Mouse (Mus musculus) urinary bladder, adult 2 months (tissue): ENCODE measurements at regions not wholly inside any gene's neighbourhood (a gene's known extent, or its start where the extent isn't known, plus 50 kb on each side); places are given as distances from the start of the nearest gene placed in this dataset.
"Not testable (repeated sequence)": the region's sequence is repeated elsewhere in the genome, so short reads cannot be mapped to it uniquely, and the experiment has no call there.

Experiments
- DNase-seq: peaks from one replicate; pipeline ENCODE4 v3.0.0; 2022; ENCODE audit warnings: low spot score

DNA sequence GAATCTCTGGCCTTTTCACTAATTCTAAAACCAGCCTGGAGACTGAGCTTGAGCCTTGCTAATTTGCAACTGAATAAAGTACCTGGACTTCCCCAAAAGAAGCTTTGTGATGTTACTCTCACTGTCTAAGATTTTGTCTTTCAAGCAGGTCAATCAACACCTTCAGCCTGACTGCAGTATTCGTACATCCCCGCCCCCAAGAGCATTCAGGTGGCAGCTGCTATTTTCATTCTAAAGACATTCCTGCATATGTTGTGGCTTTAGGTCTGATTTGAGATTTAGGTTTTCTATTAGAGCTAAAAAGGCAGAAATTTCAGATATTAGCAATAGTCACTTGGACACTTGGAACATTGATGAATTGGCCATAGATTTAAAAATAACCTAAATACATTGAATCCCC, 1385.4 kb upstream of the 1700008P02Rik start:
- DNase-seq, result not testable (repeated sequence)

DNA sequence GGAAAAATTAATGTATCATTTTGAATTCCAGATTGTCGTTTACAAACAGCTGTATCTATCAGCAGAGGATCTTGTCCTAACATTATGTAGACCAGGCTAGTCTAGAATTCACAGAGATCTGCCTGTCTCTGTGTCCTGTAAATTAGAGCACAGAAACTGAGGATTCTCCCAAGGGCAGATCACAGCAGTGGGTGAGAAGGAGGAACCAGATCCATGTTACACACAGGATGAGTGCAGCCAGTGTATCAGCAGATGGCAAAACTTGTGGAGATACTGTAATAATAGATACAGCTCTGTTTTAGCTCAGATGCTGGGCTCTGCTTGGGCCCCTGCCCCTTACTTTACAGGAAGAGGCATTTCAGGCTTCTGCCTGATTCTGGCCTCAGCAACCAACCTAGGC, 1384.0 kb upstream of the 1700008P02Rik start:
- no peak for DNase-seq

DNA sequence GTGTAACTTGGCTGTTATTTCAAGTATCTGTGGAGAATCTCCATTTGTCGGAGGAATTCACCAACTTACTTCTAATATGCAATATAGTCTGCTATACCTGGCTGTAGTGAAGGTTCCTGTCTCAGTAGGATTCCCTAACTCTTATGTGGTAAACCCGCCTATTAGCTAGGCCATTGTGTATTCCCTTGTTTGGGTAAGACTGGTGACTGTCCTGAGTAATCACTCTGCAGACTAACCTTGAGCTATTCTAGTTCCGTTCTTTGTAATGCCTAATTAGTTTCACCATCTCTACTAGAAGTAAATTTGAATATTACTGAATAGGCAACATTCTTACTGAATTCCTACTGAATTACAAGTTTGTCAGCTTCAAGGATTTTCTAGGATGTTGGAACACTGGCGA, 1380.8 kb upstream of the 1700008P02Rik start:
- DNase-seq, result no peak

DNA sequence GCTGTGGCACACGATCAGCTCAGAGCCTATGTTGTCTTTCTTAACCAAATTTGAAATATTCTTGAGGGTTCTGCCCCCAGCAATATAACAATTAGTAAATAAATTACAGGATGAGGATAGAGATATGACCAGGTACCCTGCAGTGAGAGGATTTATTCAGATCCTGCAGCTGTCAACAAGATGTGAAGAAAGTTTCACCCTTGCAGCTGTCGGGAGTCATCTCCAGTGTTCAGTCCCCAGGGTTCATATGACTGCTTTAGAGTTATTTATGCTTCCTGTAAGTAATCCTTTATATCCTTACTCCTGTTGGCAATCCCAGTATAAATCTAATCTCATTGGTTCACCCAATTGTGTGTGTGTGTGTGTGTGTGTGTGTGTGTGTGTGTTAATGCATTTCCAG, 1372.1 kb upstream of the 1700008P02Rik start:
- DNase-seq, result no peak

DNA sequence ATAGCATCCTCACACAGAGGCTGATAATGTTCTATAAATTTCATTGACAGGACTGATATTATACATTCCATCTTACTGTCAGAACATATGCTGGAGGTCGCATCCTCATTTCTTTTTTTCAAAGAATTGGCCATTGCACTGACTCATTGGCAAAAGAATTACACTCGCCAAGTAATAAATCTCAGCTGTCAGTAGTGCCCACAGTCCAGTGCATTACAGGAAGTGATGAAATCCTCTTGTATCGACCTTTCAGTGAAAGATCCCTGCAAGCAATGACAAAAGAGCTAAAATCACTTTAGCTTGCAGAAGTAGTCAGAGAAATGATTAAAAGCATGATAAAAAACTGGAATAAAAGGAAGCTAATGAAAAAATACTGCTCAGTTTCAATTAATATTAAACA, 1353.0 kb upstream of the 1700008P02Rik start:
- DNase-seq, result no peak

DNA sequence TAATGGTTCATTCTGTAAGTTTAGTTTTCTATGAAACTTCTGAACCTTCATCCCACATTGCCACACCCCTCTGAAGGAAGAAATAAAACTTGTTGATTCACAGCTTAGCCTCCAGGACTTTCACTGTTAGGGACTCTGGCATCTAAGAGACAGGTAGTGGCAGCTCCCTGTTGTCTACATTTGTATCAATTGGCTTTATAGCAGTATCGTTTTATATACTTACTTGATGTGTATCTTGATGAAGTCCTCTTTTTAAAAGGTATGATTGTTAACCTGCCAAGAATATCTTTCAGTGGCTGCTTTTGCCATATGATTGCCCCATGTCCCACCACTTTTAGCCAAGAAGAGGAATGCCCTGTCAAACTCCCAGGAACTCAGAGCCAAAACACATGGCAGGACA, 1333.7 kb upstream of the 1700008P02Rik start:
- no peak for DNase-seq

DNA sequence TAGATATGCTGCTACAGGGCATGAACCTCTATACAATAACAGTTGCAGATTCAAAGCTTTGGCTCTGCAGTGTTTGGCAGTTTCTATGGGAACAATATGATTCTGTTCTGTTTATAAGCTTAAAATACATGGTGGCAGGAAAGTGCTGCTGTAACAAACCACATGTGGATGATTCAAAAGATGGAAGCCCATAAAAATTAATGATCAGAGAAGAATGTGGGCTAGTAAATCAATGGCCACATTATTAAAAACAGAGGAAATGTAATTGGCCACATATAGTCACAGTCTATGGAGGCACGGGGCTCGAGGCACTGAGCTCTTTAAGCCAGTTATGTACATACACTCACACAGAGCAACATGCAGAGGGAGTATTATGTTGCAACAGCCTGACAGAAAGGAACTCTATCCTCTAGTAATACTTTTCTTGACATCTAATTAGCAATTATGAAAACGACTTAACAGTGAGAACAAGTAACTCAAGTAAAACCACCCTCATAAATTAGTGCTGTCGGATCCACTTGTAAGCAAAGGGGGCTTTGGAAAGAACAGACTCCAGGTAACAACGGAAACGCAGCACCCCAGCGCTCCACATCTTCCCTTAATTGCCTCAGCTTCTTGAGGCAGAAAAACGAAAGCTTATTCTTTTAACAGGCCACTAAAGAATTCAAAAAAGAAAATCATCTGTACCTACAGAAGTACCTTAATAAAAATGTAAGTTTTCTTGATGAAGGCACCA, 1323.6 kb upstream of the 1700008P02Rik start:
- DNase-seq, result no peak
